Mouse (Mus musculus): ENCODE data around the gene Tmem230.

DNA sequence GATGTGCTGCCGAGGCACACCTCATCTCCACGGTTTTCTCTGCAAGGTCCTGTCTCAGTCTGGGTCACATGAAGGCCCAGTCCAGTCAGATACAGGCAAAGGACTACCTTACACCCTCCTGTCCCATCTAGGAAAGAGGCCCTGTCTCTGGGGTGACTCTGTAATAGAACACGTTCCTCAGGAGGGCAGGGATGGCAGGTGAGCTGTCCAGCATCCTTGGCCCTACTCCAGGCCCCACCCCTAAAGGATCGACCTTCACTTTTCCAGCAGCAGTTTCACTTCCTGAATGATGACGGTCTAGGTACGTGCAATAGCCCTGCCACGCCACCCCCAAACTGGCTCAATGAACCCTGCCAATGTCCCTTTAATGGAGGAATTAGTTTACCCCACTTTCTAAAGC, 11.6 kb downstream of the Tmem230 start:
- no peak for TF ChIP-seq CTCF (conservative IDR thresholded peaks at IDR 0.05 in 1 of 2, IDR thresholded peaks at IDR 0.05 in 1 of 2; ENCODE audit: low read depth in 2 of 2, low read length in 2 of 2)
- TF ChIP-seq EP300 (IDR thresholded peaks at IDR 0.05; ENCODE audit: low read length): no peak
- no peak for TF ChIP-seq MEF2A (IDR thresholded peaks at IDR 0.05; ENCODE audit: borderline replicate concordance, low read depth, low read length)
- no peak for TF ChIP-seq POLR2A (IDR thresholded peaks at IDR 0.05; ENCODE audit: low read depth, low read length)
- no peak for TF ChIP-seq PAX5 (IDR thresholded peaks at IDR 0.05; ENCODE audit: low read length)
- TF ChIP-seq KAT2A (IDR thresholded peaks at IDR 0.05; ENCODE audit: insufficient replicate concordance, low read length): no peak
- TF ChIP-seq TBP (conservative IDR thresholded peaks at IDR 0.05; ENCODE audit: low read depth, low read length): no peak
- no peak for TF ChIP-seq ELF1 (IDR thresholded peaks at IDR 0.05; ENCODE audit: low read depth, low read length)
- TF ChIP-seq CHD2 (IDR thresholded peaks at IDR 0.05; ENCODE audit: low read length): no peak
- no peak for TF ChIP-seq USF2 (conservative IDR thresholded peaks at IDR 0.05; ENCODE audit: low read depth, low read length)
- TF ChIP-seq MYC (IDR thresholded peaks at IDR 0.05; ENCODE audit: low read depth, low read length): no peak
- TF ChIP-seq GABPA (IDR thresholded peaks at IDR 0.05; ENCODE audit: insufficient replicate concordance, low read depth, low read length): no peak
- TF ChIP-seq RCOR1 (conservative IDR thresholded peaks at IDR 0.05; ENCODE audit: low read depth, low read length): no peak
- no peak for TF ChIP-seq NELFE (IDR thresholded peaks at IDR 0.05; ENCODE audit: low read depth, low read length)

Measured in CH12.LX (cell line).